Mouse (Mus musculus) adrenal gland, adult 10 weeks (tissue): ENCODE results near the gene Kcnip1. TPM values are rescaled to one million over a fixed set of nuclear protein-coding genes. Genes with fewer than 3 reads are reported as not detected.

Experiments used
- polyA plus RNA-seq: library from polyadenylated mRNA; stranded (reverse); fragments of 350-450 nt; fragmentation: Illumina TruSeq; extraction: RNeasy Lipid Tissue Mini Kit (QIAGEN cat#74804); gene quantifications from one replicate; pipeline ENCODE4 v1.2.3, GENCODE M21; 2014; ENCODE audit warnings: low read depth, low replicate concordance

Gene Kcnip1
- 19.9 TPM for polyA plus RNA-seq

DNA sequence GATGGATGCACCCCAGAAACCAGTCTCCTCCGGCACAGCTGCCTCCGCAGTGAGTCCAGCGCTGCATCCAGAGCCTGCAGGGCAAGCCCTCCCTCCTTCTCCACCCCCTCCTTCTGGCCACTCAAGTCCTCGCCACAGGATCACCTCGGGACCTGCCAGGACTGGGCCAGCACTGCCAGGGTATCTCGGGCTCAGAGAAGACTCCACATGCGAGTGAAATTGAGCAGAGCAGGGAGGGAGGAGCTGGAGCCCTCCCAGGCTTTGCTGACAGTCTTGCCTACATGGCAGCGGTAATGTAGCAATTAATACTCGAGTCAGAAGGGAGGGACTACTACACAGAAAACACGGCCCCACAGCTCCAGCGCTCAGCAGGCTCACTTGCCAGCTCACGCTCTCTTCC is at the start of gene Kcnip1:
Gene Kcnip1, minus strand, starts transcription at position 215 of the 400 bp plus-strand sequence.

GRCm38 (mm10) chr11:33962688-33963407 is 30.1 kb downstream of the Kcnip1 start, which contains the start of gene Kcnmb1:
Gene Kcnmb1, plus strand, starts transcription at chr11:33963013.

GRCm38 (mm10) chr11:33598986-33599385 is 394.0 kb downstream of the Kcnip1 start, which contains the start of gene D130052B06Rik:
Gene D130052B06Rik, plus strand, starts transcription at chr11:33599302.

Other genes starting within 250 kb of the Kcnip1 start
- gene Kcnmb1, start 30.1 kb downstream of the Kcnip1 start, polyA plus RNA-seq, result 1.1 TPM
- 2.3 TPM for gene Lcp2, start 53.8 kb upstream of the Kcnip1 start, polyA plus RNA-seq
- gene 4930469K13Rik, start 105.4 kb upstream of the Kcnip1 start, polyA plus RNA-seq, result not detected
- not detected for gene Foxi1, start 214.9 kb upstream of the Kcnip1 start, polyA plus RNA-seq